Mouse (Mus musculus) G1E (cell line): ENCODE measurements around the gene Lmntd1. TPM values are rescaled to one million over a fixed set of nuclear protein-coding genes. Genes with fewer than 3 reads are reported as not detected.

Experiments
- ATAC-seq: 2 replicates; pipeline ENCODE4 v1.8.0; 2016; ENCODE audit warnings: mild to moderate bottlenecking; ENCODE audit not compliant: insufficient number of reproducible peaks, poor library complexity, low FRiP score, severe bottlenecking; ENCODE audit errors: extremely low read depth
- DNase-seq: peaks from one replicate; pipeline ENCODE4 v3.0.0; 2012; ENCODE audit warnings: low spot score
- H3K27me3 ChIP-seq: 2 replicates; pipeline ENCODE4 v1.6.1; 2012; ENCODE audit warnings: mild to moderate bottlenecking, low read length, inconsistent platforms; ENCODE audit not compliant: insufficient read depth
- H3K36me3 ChIP-seq: replicated peaks from 2 replicates; pipeline ENCODE3; 2012; ENCODE audit warnings: mild to moderate bottlenecking, inconsistent platforms
- H3K4me1 ChIP-seq: 2 replicates; pipeline ENCODE4 v1.6.1; 2012; ENCODE audit warnings: low read depth, low read length, inconsistent platforms, mixed read lengths; ENCODE audit not compliant: insufficient read depth
- H3K4me3 ChIP-seq: 2 replicates; pipeline ENCODE4 v1.5.1; 2012; ENCODE audit warnings: low read depth, mild to moderate bottlenecking, inconsistent platforms, low read length, moderate library complexity, mixed read lengths
- H3K9me3 ChIP-seq: replicated peaks from 2 replicates; pipeline ENCODE4 v1.6.1; 2012; ENCODE audit warnings: inconsistent platforms
- CTCF ChIP-seq: IDR thresholded peaks from 2 replicates; pipeline ENCODE4 v1.5.1; 2012; ENCODE audit warnings: low read depth, low read length, inconsistent platforms, mixed read lengths
- GATA1 ChIP-seq: IDR thresholded peaks from 2 replicates; pipeline ENCODE4 v1.6.1; 2012; ENCODE audit warnings: borderline replicate concordance, low read length, inconsistent platforms, mixed read lengths
- GATA2 ChIP-seq: IDR thresholded peaks from 2 replicates; pipeline ENCODE4 v1.6.1; 2012; ENCODE audit warnings: low read depth, low read length, inconsistent platforms, borderline replicate concordance
- POLR2AphosphoS5 ChIP-seq: IDR thresholded peaks from 2 replicates; pipeline ENCODE4 v1.6.1; 2012; ENCODE audit warnings: low read depth, low read length, inconsistent platforms; ENCODE audit not compliant: insufficient replicate concordance
- TAL1 ChIP-seq: conservative IDR thresholded peaks from 2 replicates; pipeline ENCODE4 v1.6.1; 2012; ENCODE audit warnings: low read depth, low read length, inconsistent platforms, mixed read lengths
- polyA plus RNA-seq: library from polyadenylated mRNA; stranded (reverse); fragments of >175 nt; gene quantifications from 2 replicates; pipeline ENCODE4 v1.2.3, GENCODE M21; 2012
- total RNA-seq, 2 experiments: library from RNA; stranded (forward) in 1 of 2; stranded (reverse) in 1 of 2; fragments of 200-1000 nt in 1 of 2; fragments of >200 nt in 1 of 2; fragmentation: Nextera tagmentation in 1 of 2; gene quantifications; 2 replicates each; pipeline ENCODE4 v1.2.3; 2014 to 2017

Gene Lmntd1
- total and polyA plus RNA-seq, 3 experiments: 0.22 TPM; not detected in 2

DNA sequence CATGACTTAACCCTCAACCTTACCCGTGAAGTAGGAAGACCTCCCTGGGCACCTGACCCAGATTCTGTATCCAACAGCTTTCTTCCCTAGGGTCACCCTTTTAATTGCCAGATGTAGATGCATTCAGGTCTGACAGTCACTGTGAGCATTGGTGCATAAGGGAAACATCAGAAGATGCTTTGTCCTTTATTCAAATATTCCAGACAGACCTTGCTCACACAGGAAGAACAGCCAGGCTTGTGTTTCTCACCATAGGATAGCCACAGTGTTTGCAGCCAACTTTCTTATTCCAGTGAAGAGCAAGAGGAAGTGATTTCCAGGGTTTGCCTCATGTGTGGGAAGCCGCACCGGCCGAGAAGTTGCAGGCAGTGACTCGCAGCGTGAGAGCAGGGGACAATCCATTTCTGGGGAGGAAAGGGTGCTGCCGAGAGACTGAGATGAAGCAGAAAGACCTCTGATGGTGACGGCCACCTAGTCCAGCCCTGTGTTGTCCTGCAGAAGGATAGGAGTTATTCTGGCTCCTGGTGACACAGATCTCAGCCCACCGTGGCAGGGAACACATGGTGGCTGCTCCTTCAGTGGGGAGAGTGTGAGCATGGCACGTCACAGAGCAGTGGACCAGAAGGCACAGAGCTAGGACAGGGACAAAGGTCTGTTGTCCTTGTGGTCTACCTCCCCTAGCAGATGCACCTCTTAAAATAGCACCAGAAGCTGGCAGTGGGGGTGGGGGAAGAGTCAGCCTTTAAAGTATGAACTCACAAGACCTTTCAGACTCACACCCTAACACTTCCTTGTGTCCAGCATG, 32.6 kb downstream of the Lmntd1 start:
- Histone ChIP-seq H3K36me3 (no peaks in the 10 kb centered on the region), H3K27me3 (no peaks in the 10 kb centered on the region), H3K4me3 (no peak overlapping the region), H3K4me1 (no peaks in the 10 kb centered on the region), H3K9me3 (peaks cover 72% of the 10 kb centered on the region)
- no peak for DNase-seq
- no peak for ATAC-seq
- TF ChIP-seq GATA2 (no peak), GATA1 (no peak), POLR2AphosphoS5 (no peak), TAL1 (no peak), CTCF (no peak)

DNA sequence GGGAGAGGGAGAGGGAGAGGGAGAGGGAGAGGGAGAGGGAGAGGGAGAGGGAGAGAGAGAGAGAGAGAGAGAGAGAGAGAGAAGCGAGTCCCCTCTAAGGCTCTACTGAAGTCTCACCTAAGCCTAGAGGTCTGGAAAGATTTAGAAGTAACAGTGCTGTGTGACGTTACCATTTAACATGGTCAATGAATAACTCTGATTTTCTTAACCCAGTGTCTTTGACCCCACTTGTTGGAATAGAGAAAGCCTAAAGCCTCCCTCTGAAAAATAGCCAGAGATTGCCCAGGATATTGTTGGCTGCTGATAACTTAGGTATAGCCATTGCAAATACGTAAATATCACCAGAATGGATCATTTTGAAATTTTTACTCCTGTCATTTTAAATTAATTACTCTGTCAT, 34.4 kb downstream of the Lmntd1 start:
- ATAC-seq (no peak), DNase-seq (no peak)
- Histone ChIP-seq H3K36me3 (no peaks in the 10 kb centered on the region), H3K4me3 (no peak overlapping the region), H3K4me1 (no peaks in the 10 kb centered on the region), H3K9me3 (peaks cover 66% of the 10 kb centered on the region), H3K27me3 (no peaks in the 10 kb centered on the region)
- TF ChIP-seq GATA2 (no peak), POLR2AphosphoS5 (no peak), GATA1 (no peak), CTCF (no peak), TAL1 (no peak)

DNA sequence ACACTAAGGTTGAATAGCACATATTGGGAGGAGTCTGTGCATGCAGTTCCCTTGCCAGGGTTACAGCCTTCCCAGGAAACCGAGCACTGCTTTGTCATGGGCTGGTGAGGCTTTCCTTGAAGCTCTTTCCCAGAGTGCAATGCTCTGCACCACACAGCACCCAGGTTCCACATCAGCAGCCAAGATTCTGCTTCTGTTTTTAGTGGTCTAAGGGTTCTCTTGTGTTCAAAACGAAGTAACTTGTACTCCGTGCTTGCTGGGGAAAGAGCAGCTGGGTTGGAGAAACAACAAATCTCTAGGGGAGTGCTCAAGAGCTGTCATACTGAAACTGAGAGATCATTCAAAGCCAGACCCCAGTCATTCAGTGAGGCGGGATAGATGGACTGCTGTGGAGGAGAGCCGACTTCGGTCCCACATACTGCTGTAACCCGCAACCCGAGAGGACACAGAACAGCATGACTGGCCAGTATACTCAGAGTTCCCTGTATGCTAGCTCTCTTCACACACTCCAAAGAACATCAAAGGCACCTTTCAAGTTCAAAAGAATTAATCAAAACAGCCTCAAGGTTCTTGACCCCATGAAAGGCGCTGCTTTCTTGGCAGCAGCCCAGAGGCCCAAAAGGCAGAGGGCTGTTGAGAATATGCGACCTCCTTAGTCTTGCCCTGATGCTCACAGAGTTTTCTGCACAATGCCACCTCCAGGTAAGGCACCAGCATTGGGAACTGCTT, 35.5 kb downstream of the Lmntd1 start:
- Histone ChIP-seq H3K36me3 (no peaks in the 10 kb centered on the region), H3K4me1 (no peaks in the 10 kb centered on the region), H3K4me3 (no peak overlapping the region), H3K9me3 (peaks cover 64% of the 10 kb centered on the region), H3K27me3 (no peaks in the 10 kb centered on the region)
- no peak for TF ChIP-seq POLR2AphosphoS5
- no peak for TF ChIP-seq GATA1
- no peak for TF ChIP-seq TAL1
- no peak for TF ChIP-seq CTCF
- TF ChIP-seq GATA2: no peak
- DNase-seq (no peak), ATAC-seq (no peak)

DNA sequence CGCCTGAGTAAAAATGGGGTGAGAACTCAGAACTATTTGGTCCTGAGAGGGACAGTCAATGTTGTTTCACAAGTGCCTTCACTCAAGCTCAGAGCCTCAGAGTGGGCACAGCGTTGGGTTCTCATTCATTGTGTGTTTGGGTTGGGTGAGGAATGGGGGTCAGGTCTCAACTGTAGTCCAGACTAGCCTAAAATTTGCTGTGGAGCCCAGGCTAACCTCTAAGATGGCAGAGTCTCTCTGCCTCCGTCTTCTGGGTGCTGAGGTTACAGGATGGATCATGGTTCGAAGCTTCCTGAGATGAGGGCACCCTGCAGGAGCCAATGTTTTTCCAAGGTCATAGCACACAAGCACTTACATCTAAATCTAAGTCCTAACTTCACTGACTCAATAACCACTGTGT, 37.4 kb downstream of the Lmntd1 start:
- H3K4me3 ChIP-seq: no peak overlapping the region
- DNase-seq (no peak), ATAC-seq (no peak)
- H3K27me3 ChIP-seq: no peaks in the 10 kb centered on the region
- no peaks in the 10 kb centered on the region for H3K4me1 ChIP-seq
- peaks cover 65% of the 10 kb centered on the region for H3K9me3 ChIP-seq
- H3K36me3 ChIP-seq: no peaks in the 10 kb centered on the region
- TF ChIP-seq TAL1: no peak
- no peak for TF ChIP-seq GATA1
- TF ChIP-seq CTCF: no peak
- no peak for TF ChIP-seq GATA2
- TF ChIP-seq POLR2AphosphoS5: no peak

DNA sequence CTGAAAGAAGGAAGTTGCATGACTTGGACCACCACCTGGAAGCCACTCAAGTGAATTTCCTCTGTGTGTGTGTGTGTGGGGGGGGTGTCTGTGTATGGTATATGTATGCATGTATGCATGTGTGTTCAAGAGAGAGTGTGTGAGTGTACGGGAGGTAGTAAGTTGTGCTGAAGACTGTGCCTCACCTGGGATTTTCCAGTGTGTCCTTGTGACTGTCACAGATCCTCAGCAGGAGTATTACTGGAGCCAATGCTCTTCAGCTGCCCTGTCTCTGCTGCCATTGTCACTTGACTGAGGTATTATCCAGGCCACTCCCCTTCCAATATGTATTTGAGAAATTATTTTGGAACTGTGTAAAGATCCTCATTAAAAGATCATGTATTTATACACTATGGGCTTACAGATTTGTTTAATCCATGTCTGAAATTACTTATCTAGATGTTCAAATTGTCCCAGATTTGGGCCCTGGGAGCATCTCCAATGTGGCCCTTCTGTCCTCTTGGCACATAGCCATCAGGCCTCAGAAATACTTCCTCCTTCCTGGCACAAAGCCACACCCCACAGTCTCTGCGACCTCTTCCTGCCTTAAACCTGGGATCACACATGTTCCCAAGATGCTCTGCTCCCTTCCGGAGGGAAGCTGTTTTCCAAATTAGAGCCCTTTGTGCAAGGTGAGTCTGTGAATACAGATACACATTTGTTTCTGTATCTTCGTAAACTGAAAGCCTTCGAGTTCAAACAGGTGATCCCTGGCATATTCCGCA, 40.7 kb downstream of the Lmntd1 start:
- TF ChIP-seq POLR2AphosphoS5 (no peak), GATA2 (no peak), GATA1 (no peak), TAL1 (no peak), CTCF (no peak)
- H3K36me3 ChIP-seq: no peaks in the 10 kb centered on the region
- no peak overlapping the region for H3K4me3 ChIP-seq
- no peak for DNase-seq
- H3K9me3 ChIP-seq: peaks cover 71% of the 10 kb centered on the region
- H3K27me3 ChIP-seq: no peaks in the 10 kb centered on the region
- ATAC-seq: no peak
- H3K4me1 ChIP-seq: no peaks in the 10 kb centered on the region

DNA sequence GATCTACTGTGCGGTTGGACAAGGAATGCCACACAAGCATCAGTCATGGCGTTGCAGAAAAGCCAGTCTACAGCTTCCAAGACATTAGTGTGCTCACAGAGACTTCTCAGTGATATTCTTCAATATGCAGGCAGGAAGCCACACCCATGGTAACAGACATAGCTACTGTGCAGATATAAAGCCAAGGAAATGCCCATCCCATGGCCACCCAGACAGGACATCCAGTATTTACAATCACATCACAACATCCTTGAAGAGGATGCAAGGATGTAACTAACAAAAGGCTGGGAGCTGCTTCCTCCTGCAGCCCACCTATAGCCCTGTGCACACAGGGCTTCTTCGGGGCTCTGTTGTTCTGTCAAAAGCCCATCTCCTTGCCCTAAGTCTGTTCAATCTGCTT, 45.4 kb downstream of the Lmntd1 start:
- TF ChIP-seq GATA2 (no peak), TAL1 (no peak), CTCF (no peak), POLR2AphosphoS5 (no peak), GATA1 (no peak)
- Histone ChIP-seq H3K4me3 (no peak overlapping the region), H3K36me3 (no peaks in the 10 kb centered on the region), H3K9me3 (peaks cover 75% of the 10 kb centered on the region), H3K27me3 (no peaks in the 10 kb centered on the region), H3K4me1 (no peaks in the 10 kb centered on the region)
- DNase-seq (no peak), ATAC-seq (no peak)
